Mouse (Mus musculus) layer of hippocampus, adult 2 months (tissue): ENCODE measurements around the gene Rplp0. TPM values are rescaled to one million over a fixed set of nuclear protein-coding genes. Genes with fewer than 3 reads are reported as not detected.

Experiments used
- DNase-seq, 2 experiments: peaks; one replicate each; pipeline ENCODE4 v3.0.0; 2022; ENCODE audit warnings: low spot score in 2 of 2
- H3K27ac ChIP-seq: fragments of 200-600 bp; 2 replicates; pipeline ENCODE4 v1.8.1; 2022
- H3K4me3 ChIP-seq: fragments of 200-600 bp; 2 replicates; pipeline ENCODE4 v1.8.1; 2022; ENCODE audit warnings: mild to moderate bottlenecking
- CTCF ChIP-seq: fragments of 200-600 bp; conservative IDR thresholded peaks from 2 replicates; pipeline ENCODE4 v1.8.1; 2022; ENCODE audit warnings: antibody characterized with exemption, mild to moderate bottlenecking, moderate library complexity
- total RNA-seq, 2 experiments: library from RNA; stranded (reverse); gene quantifications; 2 replicates each; pipeline ENCODE4 v1.2.3; 2021

Rplp0 gene
- total RNA-seq, 2 experiments from 2014 or later = 225 to 234 TPM

- H3K27ac ChIP-seq = peak overlapping the region; percentile 64
- no peak for TF ChIP-seq CTCF
- H3K4me3 ChIP-seq = no peak overlapping the region; the same call in 1 of the 2 replicates
- DNase-seq = no peak
Observed at GRCm38 (mm10) chr5:115520325-115520869, 38.9 kb upstream of the Rplp0 start.

- H3K27ac ChIP-seq = 0 out of 2 replicates have a peak overlapping the region, but pooled peaks have one; percentile 7
- no peak for TF ChIP-seq CTCF
- H3K4me3 ChIP-seq = no peak overlapping the region
- no peak for DNase-seq
Observed at GRCm38 (mm10) chr5:115521553-115522461, 37.5 kb upstream of the Rplp0 start.

GRCm38 (mm10) chr5:115522531-115522930 is 36.7 kb upstream of the Rplp0 start:
- Histone ChIP-seq H3K27ac (peak overlapping the region; percentile 36; the same call in 1 of the 2 replicates), H3K4me3 (no peak overlapping the region)
- no peak for DNase-seq
- no peak for TF ChIP-seq CTCF

GRCm38 (mm10) chr5:115522981-115523499 is 36.2 kb upstream of the Rplp0 start:
- H3K27ac ChIP-seq = peak overlapping the region; percentile 36; the same call in 1 of the 2 replicates
- DNase-seq = no peak

GRCm38 (mm10) chr5:115523971-115524370 is 35.3 kb upstream of the Rplp0 start:
- DNase-seq = no peak
- H3K4me3 ChIP-seq = no peak overlapping the region
- TF ChIP-seq CTCF = no peak; the same call in 1 of the 2 replicates
- H3K27ac ChIP-seq = no peak overlapping the region

More at GRCm38 (mm10) chr5:115522981-115523499, 36.2 kb upstream of the Rplp0 start:
- no peak for TF ChIP-seq CTCF
- H3K4me3 ChIP-seq = no peak overlapping the region

- TF ChIP-seq CTCF = no peak
- Histone ChIP-seq H3K4me3 (no peak overlapping the region), H3K27ac (no peak overlapping the region)
- no peak for DNase-seq
Observed at GRCm38 (mm10) chr5:115524471-115524870, 34.8 kb upstream of the Rplp0 start.

- Histone ChIP-seq H3K27ac (0 out of 2 replicates have a peak overlapping the region, but pooled peaks have one; percentile 33), H3K4me3 (no peak overlapping the region)
- DNase-seq = no peak
- no peak for TF ChIP-seq CTCF
Observed at GRCm38 (mm10) chr5:115525416-115525815, 33.9 kb upstream of the Rplp0 start.

GRCm38 (mm10) chr5:115525943-115526342 is 33.3 kb upstream of the Rplp0 start:
- Histone ChIP-seq H3K4me3 (no peak overlapping the region), H3K27ac (0 out of 2 replicates have a peak overlapping the region, but pooled peaks have one; percentile 33)
- TF ChIP-seq CTCF = no peak
- no peak for DNase-seq

- Histone ChIP-seq H3K27ac (no peak overlapping the region), H3K4me3 (no peak overlapping the region)
- no peak for DNase-seq
- TF ChIP-seq CTCF = no peak
Observed at GRCm38 (mm10) chr5:115526456-115527202, 32.6 kb upstream of the Rplp0 start.

GRCm38 (mm10) chr5:115528128-115528527 is 31.1 kb upstream of the Rplp0 start:
- Histone ChIP-seq H3K27ac (no peak overlapping the region), H3K4me3 (no peak overlapping the region)
- no peak for TF ChIP-seq CTCF
- DNase-seq = no peak

- no peak for TF ChIP-seq CTCF
- no peak overlapping the region for H3K4me3 ChIP-seq
Observed at GRCm38 (mm10) chr5:115529364-115529741, 29.9 kb upstream of the Rplp0 start.

GRCm38 (mm10) chr5:115529742-115530446 is 29.4 kb upstream of the Rplp0 start:
- DNase-seq = no peak
- H3K27ac ChIP-seq = peak overlapping the region; percentile 87

More at GRCm38 (mm10) chr5:115529364-115529741, 29.9 kb upstream of the Rplp0 start:
- peak overlapping the region; percentile 87 for H3K27ac ChIP-seq
- no peak for DNase-seq

More at GRCm38 (mm10) chr5:115529742-115530446, 29.4 kb upstream of the Rplp0 start:
- H3K4me3 ChIP-seq = no peak overlapping the region
- no peak for TF ChIP-seq CTCF
